Mouse (Mus musculus) liver (tissue): ENCODE results near the gene Ankrd37.

Experiments used
- DNase-seq: peaks from one replicate; pipeline ENCODE4 v3.0.0-alpha.2; 2020; ENCODE audit warnings: mixed read lengths

Ankrd37 gene

DNA sequence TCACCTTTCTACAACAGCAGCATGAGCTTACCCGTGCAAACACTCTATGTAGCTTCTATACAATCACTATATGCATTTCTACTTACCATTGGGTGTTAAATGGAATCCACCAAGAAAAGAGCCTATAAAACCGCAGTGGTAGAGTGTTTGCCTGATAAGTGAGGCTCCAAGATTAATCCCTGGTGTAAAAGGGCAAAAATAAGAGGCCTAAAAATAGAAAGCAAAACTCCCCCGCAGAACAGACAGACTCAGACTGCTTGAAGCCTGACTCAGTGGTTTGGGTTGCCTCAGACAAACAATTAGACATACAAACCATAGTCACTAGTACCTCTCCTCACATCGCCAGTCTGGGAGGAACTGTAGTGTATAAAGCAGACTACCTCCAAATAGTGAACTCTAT is at the start of gene Ankrd37:
Gene Ankrd37, minus strand, starts transcription at position 112 of the 400 bp plus-strand sequence.
- no peak for DNase-seq

DNA sequence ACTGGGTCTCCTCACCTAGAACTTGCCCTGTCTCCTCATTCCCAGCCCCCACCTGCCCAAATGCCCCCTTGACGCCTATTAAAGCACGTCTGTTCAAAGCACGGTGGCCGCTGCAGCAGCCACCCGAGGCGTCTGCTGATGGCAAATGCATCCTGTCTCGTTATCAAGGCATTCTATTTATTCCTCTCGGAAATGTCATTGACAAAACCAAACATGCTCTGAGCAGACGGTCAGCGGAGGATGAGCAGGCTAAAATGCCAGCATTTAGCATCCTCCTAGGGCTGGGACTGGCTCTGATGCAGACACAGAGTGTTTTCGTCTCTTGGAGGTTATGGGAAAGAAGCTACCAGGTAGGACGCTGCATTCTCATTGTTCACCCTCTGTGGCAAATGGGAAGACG is 34.8 kb upstream of the Ankrd37 start:
- no peak for DNase-seq

DNA sequence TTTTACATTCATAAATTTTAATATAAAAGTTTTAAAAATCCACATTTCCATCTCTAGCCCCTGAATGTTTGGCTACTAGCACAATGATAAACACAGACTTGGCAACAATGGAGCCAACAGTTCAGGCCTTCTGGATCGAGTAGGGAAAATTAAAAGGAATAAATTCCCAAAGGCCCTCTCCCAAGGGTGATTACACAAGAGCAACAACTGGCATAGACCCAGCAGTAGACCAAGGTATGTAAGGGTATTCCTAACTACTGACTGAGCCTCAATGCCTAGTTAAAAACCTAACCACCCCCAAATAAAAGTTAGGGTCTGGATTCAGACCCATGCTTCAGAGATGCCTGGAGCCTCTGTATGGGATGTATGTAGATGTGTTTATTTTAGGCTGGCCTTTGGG is 34.2 kb upstream of the Ankrd37 start:
- DNase-seq: no peak

DNA sequence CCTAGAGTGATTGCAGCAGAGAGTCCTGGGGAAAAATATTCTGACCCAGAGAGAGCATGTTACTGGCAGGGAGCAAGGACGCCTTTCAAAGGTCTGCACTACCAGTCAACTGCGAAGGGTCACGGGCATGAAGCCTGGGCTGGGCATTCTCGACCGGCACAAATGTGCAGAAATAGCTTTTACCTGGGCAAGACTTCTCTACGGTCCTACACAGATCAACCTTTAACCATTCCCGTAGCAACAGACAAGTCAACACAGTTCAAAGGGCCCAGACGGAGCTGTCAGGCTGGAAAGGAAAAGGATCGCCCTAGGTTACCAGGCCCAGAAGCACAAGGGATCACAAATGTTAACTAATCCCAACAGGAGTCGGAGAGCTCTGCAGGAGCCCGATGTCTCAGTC is 30.7 kb upstream of the Ankrd37 start:
- DNase-seq: no peak

DNA sequence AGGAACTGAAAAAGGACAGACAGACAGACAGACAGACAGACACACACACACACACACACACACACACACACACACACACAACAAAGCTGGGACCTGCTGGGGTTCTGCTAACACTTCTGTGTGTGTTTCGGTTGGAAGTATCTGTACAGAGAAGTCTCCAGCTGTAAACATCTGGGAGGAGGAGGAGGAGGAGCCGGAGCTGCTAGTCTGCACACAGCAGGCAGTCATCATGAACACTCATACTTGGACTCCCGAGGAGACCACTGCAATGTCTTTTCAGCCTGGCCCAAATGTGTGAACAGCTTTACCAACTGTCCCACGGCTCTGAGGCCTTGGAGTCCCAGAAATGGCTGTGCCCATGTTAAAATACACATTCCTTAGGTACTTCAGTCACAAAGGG is 18.9 kb upstream of the Ankrd37 start:
- no peak for DNase-seq

DNA sequence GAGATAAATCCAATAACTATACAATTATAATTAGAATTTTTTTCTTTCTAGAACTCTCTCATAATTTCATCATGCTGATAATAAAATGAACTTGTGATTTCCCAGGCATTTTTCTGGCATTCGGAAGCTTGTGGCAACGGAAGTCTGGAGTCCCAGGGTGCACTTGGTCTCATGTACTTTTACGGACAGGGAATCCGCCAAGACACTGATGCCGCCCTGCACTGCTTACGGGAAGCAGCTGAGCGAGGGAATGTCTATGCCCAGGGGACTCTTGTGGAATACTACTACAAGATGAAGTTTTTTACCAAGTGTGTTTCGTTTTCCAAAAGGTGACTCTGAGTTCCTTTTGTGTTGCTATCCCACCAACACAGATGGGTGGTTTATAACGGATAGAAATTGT is 17.3 kb upstream of the Ankrd37 start:
- DNase-seq: no peak

DNA sequence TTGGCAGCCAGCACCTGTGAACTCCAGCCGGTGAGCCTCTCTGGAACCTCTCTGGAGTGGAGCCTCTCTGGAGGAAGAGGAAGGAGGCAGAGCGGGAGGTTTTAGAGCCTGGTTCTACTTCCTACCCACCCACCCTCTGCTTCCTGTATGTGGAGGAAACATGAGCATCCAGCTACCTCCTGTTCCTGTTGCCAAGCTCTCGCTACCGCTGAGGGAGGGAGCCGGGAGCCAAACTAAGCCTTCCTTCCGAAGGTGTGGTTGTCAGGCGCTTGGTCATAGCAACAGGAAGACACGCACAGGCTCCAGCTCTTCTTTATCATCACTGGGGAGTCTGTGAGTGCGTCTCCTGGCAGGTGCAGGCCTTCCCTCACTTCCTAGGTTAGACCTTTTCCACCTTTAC is 16.7 kb upstream of the Ankrd37 start:
- DNase-seq: no peak

DNA sequence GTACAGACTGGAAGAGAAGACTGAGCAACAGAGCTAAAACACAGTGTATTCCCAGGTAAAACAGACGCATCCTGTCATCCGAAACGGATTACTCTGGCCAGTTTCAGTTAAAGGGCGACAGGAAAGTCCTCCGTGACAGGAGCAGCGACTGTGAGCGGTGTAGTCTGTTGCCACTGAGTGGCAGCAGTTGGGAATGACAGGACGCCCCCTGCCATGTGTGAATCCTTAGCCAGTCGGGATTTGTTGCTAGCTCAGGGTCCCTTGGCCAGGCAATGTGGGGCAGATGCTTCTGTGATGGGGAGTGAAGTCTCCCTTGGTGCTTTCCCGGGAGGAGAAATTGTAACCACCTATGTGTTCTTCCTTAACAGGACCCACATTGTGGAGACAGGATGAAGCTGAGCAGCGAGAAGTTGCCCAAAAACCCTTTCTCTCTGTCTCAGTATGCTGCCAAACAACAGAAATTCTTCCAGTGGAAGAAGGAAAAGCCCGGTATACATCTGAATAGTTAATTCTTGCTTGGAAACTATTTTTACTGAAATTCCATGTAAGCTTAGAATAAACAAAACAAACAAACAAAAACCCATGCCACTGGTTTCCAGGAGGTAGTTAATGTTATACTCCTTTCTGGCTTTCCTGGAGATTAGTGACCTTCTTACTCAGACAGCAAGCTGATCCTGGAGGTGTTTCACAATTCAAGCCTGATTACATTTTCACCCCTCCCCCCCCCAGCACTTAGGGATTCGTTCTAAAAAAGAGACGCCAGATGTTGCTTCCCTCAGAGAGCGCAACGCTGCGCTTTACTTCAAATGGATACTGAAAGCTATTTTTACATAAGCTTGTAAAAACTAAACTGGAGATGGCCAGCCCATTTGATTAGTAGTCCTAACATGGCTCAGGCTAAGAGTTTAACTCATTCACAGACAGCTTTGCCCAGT is 5.5 kb upstream of the Ankrd37 start:
- DNase-seq: peak; percentile 9

DNA sequence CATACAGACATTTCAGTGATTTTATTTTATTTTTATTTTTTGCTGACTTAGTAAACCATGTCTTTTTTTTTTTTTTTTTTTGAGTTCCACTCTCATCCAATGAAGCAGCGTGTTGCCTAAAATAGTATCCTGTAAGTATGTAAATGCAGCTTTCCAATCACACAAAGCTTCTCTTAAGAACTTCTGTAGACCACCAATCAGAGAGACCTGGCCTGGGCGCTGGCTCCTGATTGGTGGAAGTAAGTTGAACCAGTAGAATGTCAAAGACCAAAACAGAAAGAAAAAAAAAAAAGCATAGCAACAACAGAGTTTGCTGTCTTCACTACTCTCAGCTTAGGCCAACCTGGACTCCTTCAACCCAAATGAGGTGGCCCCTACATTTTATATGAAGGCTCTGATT is 4.8 kb upstream of the Ankrd37 start:
- DNase-seq: no peak

DNA sequence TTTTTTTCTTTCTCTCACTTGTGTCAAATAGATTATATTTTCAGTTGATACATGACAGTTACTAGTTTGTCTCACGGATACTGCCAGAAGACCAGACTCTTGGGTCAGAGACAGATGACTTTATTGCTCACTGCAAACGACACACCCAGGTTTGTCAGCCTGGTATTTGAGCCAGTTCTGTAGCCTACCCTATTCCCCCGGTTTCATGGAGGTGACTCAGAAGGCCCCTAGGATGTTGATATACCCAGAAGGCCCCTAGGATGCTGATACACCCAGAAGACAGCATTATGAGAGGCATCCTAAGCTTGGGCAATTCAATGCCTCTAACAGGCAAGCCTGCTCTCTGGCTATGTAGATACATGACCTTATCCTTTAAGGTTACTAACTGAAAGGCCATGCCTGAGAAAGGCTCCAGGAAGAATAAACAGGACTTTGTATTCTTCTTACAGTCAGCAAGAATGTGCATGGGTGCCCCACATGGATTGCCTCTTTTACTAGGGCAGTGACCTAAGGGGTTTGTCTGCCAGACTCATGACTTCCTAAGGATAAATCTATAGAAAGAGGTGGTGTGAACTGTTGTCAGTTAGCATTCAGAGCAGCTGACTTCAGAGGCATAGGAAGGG is 1.7 kb upstream of the Ankrd37 start:
- no peak for DNase-seq

DNA sequence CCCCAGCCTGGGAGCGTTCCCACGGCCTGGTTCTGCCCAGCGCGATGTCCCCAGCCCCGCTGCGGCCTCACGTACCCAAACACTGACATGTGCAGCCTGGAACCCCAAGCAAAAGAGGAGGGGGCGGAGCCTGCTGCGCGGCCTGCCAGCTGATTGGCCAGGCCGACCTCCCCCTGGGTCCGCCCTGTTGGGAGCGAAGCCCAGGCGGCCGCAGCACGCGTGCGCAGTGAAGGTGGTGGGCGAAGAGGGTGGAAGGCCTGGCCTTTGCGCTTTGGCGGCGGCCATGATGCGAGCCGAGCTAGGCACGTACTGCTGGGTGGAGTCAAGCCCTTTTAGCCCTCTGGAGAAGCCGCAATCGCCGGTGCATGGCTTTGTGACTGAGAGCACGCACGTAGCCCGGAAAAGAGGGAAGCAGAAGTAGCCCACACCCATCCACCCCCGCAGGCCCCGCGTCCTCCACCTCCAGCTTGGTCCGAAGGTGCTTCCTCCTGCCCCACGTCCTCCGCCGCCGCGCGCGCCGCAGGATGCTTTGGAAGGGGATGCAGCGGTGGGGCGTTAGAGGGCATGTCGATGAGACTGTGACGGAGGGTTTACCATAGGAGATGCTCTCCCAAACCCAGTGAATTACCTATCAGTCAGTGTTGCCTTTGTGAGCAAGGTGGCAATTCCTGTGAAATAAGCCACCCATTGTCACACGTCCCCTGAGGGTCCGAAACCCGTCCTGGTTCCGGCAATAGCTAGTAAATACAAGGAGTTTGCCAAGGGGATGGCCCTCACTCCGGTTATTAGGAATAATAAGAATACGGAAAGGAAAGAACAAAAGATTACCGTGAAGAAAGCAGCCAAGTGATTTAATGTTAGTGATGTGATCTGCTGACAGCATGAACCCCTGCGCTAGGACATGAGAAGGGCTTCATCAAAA is 5.5 kb downstream of the Ankrd37 start:
- peak; percentile 100 for DNase-seq

DNA sequence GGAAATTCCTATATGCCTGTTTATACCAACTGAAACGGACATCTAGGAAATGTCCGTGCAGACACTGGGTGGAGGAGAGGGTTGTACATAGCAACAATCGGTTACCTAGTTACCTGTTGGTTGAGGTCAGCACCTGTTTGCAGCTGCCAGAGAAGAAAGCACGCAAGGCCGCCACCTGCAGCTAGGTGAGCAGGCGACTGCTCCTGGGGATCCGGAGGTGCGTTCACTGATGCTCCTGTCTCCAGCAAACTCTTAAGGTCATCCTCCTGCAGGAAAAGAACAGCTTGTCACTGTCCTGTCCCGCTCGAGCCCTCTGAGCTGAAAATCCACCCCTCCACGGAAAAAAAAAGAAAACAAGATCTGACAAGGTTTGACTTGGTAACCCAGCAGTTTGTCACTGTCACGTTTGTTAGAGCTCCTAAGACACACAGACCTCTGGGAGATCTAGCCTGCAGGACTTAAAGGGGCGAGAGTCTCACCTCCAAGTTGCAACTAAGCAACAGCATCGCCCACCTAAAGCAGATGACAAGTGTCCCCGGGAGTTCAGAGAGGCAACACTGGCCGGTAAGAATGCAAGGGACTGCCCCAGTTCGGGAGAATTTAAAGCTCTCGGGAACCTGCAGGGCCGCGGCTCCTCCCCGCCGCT is 6.2 kb downstream of the Ankrd37 start, which contains the start of gene Lrp2bp:
Gene Lrp2bp, plus strand, starts transcription at position 166 of the 646 bp plus-strand sequence.
- DNase-seq: peak; percentile 27

DNA sequence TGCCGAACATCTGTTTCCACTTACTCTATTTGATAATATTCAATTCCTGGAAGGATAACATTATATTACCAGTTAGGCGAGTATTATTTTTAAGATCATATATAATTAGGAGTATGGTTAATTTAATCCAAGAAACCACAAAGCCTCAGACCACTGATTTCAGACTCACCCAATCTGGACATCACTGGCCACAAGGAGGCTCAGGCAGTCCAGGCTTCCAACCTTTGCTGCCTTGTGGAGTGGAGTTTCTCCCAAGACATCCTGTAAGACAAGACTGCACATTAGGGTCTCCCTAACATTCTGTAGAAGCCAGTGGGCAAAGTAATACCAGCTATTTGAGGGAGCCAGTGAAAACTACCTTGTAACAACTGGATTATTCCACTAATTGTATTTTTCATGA is 7.3 kb downstream of the Ankrd37 start:
- no peak for DNase-seq

DNA sequence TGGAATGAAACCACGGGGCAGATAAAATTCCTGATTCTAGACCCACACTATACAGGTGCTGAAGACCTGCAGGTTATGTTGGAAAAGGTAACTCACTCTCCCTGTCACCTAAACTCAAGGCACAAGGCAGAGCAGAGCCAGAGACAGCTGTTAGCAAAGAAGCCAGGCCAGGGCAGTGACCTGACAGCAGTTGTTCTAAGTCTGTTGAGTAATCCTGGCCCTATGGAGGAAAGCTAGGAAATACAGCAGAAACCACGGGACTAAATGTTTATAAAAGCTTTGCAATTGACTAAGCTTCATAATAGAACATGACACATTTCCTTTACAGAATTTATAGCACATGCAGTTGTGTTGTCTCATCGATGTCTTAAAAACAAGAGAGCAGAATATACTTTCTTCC is 9.9 kb downstream of the Ankrd37 start:
- DNase-seq: no peak

DNA sequence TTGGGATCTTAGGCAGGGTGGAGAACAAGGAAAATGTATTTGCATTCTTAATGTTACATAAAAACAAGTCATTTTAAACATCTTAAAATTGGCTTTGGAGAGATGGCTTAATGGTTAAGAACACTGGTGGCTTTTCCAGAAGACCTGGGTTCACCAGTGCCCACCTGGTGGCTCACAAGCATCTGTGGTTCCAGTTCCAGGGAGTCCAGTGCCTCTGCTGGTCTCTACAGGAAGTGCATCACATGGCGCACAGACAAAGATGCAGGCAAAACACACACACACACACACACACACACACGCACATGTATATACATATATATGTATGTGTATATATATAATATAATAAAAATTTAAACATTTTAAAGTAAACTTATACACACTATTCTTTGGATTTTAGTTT is 11.4 kb downstream of the Ankrd37 start:
- DNase-seq: no peak

DNA sequence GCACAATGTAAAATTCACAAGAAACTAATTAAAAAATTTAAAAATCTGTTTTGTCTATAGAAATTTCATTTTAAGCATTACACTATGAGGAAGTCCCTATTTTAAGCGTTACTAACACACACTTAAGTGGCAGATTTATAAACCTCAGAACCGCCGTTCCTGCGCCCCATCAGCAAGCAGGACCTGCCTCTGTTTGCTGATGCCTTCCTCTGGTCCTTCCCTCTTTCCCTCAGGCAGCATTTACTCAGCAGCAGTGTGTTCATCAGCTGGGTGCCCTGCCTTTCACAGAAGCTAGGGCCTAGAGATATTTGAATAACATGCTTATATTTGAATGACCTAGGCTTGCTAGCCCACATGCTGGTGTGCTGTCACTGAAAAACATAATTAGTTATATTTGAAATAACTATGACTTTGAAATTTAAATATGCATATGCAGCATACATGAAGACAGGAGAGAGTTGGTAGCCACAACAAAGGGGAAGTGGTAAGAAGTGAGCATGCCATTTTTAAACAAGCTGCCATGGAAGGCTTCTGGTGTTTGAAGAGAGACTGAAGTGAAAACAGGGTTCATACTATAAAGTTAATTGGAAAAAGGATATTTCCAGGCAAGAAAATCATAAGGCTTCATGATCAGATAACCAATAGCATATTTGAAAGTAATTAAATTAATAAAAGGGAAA is 14.7 kb downstream of the Ankrd37 start:
- DNase-seq: no peak

DNA sequence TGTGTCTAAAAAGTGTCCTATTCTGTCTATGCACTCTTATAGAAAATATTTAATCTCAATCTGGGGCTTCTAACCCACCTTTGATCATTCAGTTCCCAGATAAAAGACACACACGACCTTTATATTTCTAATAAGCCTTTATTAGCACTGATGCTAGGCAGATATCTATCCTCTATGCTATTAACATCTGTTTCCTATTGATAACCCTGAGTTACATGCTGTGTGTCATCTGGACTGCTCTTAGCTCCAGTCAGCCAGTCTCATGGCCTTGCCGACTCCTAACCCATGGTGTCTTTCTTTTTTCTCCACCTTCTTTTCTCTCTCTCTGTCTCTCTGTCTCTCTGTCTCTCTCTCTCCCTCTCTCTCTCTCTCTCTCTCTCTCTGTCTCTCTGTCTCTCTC is 17.3 kb downstream of the Ankrd37 start:
- no peak for DNase-seq

DNA sequence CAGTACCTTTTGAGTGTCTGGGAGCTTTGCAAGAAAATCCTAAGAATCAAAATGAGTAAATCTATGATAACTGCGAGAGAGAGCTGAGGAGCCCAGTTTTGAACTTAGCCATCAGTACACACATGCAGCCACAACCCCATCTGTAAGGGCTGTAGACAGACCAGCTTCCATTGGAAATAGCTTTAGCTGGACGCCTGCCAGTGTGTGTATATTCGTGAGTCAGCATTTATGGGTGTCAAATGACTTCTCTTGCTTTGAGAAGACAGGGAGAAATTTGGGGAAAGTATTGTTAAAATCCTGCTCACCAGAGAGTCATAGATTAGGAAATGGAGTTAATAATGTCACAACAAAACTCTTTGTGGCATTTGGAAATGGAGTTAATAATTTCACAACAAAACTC is 18.8 kb downstream of the Ankrd37 start:
- no peak for DNase-seq

DNA sequence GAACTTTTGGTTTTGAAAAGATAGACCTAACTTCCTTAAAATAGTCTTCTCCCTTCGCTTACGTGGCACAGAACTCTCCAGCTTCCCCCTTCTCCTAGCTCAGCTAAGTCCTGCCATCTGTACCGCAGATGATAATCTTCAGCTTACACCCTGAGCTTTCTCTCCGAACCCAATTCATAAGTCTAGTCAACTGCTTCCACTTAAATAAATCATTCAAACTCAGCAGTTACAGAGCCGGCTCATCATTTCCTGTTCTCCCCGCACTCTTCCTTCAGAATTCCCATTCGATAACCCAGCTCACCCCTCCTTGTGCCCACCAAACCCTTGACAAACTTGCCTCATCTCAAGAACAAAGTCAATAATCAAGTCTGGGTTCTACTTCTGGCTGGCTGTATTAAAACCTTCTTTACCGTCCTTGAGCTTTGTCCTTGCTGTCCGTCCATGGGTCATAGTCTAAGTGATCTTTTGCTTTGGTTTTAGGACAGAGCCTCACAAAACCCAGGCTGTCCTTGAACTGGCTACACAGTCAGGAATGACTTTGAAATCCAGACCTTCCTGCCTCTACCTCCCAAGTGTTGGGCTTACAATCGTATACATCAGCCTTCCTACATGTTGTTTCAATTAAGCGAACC is 29.6 kb downstream of the Ankrd37 start:
- DNase-seq: no peak

DNA sequence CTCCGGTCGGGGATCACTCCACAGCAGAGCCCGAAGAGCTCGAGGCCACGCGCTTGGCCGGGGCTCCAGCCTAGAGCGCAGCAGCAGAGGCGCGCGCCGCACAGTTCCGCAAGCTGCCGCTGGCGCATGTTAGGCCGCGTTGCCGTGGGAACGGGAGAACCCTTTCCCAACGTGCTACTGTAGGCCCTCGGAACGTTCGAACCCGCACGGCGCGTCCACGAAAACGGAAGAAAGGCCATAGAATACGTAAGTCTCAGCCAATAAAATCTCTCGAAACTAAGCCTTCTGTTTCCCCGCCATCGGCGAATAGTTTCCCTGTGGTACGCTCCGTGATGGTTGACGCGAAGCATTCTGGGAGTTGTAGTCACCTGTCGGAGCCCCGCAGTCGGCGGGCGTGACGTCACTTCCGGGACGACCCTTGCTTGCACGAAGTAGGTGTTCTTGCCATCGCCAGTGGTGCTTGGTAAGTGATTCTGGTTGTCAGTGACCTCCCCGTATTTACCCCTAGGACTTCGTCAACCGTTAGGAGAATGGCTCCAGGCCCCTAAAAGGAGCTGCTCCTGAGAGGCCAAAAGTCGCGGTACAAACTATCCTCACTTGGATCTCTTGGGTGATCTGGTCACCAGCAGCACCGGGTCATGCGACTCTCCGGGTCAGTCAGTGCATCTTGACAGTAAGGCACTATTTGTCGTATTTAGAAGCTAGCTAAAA is 30.2 kb downstream of the Ankrd37 start, which contains the start of the genes 1700029J07Rik and Ufsp2:
Gene 1700029J07Rik, minus strand, starts transcription at position 127 of the 711 bp plus-strand sequence.
Gene Ufsp2, plus strand, starts transcription at position 403 of the 711 bp plus-strand sequence.
- DNase-seq: peak; percentile 95
